Mouse (Mus musculus) heart, adult 8-10 months (tissue): ENCODE data around the gene Fshr. TPM values are rescaled to one million over a fixed set of nuclear protein-coding genes. Genes with fewer than 3 reads are reported as not detected.

Experiments used
- DNase-seq: peaks from one replicate; pipeline ENCODE4 v3.0.0; 2022; ENCODE audit warnings: low spot score
- total RNA-seq, 4 experiments: library from RNA; stranded (reverse); gene quantifications; 2 replicates each; pipeline ENCODE4 v1.2.4; 2022

The Fshr gene
- total RNA-seq, 4 experiments from 2014 or later: not detected

DNA sequence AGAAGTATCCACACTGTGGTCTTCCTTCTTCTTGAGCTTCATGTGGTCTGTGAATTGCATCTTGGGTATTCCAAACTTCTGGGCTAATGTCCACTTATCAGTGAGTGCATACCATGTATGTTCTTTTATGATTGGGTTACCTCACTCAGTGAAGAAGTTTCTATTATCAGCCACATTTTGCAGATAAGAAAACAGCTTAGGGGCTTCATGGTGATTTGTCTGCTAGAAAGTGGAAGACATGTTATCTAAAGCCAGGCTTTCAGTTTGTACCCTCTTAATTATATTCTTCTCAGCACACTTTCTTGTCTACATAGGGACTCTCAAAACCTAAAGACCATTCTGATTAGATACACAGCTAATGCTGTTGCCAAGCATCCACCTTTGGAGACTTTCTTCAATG, 165.8 kb downstream of the Fshr start:
- DNase-seq: no peak

- DNase-seq: no peak
These were observed 167.5 kb downstream of the Fshr start for GRCm38 (mm10) chr17:89032981-89033380.

DNA sequence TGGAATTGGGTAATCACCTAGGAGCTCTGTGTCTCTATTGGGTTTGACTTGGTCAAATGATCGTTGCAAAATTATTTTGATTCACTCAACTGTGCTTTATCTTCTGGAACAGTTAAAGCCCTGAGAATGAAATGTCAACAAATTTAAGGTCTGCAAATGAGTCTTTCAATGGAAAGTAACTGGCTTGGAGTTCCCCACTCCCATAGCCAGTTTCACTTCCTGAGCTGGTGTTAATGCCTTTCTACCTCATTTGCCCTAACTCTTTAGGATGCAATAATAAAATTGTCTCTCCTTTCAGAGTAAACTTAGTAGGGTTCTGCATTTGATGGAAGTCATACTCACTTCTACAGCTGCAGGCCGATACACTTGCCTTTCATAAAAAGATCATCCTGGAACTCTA, 181.0 kb downstream of the Fshr start:
- no peak for DNase-seq

GRCm38 (mm10) chr17:89017002-89017401, 183.5 kb downstream of the Fshr start:
- no peak for DNase-seq

DNA sequence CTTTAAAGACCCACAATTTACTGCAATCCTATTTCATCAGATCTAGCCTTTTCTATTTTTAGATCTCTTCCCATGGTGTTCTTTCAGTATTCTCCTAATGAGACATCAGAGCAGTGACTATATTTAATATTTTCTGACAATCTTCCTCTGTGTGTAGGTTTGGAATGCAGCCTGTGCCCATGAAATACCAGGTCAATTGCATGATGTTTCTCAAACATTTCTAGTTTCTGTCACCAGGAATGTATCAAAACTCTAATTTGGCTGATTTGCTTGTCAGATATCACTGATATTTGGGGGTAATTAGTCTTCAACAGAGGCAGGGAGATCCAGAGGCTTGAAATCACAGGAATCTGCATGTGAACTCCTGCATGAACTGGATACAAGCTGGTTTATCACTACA, 186.8 kb downstream of the Fshr start:
- no peak for DNase-seq

DNA sequence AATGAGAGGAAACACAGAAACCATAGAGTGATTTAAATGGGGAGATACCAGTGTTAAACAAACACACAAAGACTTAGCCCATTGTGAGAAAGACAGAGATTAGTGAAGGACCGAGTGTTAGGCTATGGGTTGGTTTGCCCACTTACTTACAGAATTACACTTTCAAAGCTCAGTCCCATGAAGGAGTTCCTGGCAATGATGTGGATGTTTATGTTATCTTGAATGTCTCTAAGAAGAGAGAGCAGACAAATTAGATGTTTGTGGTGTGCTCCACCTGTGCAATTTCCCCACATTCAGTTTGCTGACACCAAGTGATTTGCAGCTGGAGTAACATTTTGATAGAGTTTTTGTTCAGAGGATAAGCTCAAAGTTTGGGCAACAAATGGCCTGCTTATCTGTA, 191.4 kb downstream of the Fshr start:
- no peak for DNase-seq

DNA sequence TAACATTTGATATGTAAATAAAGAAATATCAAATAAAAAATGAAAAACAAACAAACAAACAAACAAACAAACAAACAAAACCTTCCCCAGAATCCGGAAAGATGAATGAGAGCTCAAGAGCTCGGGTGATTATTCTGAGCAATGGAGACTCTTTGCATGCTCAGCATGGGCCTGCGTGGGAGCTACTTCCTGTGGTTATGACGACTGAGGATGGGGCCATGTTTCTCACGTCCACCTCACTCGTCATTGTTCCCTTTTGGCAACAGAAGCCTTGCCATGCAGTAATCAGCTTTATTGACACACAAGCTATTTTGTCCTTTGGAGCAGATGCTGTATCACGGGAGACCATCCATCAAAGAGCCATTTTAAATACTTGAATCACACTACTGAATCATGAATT, 191.8 kb downstream of the Fshr start:
- DNase-seq: no peak

- no peak for DNase-seq
These were observed 194.5 kb downstream of the Fshr start for GRCm38 (mm10) chr17:89005959-89006358.

- no peak for DNase-seq
These were observed 200.6 kb downstream of the Fshr start for GRCm38 (mm10) chr17:88999907-89000306.

- DNase-seq: no peak
These were observed 202.2 kb downstream of the Fshr start for GRCm38 (mm10) chr17:88998243-88998642.

- no peak for DNase-seq
These were observed 209.2 kb downstream of the Fshr start for GRCm38 (mm10) chr17:88991238-88991637.

DNA sequence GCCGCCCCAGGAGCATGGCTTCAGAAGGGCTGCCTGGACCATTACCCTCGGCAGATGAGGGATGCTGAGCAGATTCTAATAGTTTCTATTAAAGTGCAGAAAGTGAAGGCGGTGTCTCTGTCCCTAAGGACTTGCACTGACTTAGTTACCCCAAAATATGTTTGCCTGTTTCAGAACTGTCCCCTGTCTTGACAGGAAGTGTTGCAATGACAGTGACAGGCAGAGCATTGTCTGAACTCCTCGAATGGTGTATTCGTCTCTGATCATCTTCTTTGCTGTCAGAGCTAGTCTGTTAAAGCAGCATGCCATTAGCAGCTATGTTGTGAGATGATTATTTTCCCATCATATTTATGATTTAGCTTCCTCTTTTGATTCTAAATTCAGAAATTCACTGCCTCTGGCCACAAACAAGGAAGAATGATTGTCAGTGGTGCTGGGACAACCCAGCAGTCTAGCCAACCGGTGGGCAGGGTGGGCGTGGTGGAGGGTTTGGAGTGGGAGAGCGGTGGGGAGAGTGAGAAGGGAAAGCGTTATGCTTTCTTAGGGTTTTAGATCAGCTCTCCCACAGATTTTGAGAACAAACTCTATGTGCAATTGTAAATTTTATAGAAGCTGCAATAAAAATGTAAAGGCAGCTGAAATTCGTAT, 219.6 kb downstream of the Fshr start:
- no peak for DNase-seq

DNA sequence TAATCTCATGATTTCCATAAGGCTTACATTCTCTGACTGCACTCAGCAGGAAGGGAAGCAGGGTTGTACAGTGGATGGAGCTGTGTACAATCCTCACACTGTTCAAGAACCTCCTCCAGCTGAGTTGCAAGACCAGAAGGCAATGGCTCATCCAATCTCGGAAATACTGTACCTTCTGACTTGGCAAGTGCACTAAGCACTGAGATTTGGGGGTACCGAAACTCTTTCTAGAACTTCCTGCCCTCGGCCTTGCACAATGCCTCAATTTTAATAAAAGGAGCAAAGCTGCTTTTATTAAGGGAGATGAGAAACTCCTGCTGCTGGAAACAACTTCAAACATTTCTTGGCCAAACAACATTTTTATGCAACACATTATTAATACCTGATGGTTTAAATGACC, 225.9 kb downstream of the Fshr start:
- DNase-seq: no peak

- no peak for DNase-seq
These were observed 234.4 kb downstream of the Fshr start for GRCm38 (mm10) chr17:88966028-88966427.

- peak; percentile 4 for DNase-seq
These were observed 246.5 kb downstream of the Fshr start for GRCm38 (mm10) chr17:88954011-88954410.

DNA sequence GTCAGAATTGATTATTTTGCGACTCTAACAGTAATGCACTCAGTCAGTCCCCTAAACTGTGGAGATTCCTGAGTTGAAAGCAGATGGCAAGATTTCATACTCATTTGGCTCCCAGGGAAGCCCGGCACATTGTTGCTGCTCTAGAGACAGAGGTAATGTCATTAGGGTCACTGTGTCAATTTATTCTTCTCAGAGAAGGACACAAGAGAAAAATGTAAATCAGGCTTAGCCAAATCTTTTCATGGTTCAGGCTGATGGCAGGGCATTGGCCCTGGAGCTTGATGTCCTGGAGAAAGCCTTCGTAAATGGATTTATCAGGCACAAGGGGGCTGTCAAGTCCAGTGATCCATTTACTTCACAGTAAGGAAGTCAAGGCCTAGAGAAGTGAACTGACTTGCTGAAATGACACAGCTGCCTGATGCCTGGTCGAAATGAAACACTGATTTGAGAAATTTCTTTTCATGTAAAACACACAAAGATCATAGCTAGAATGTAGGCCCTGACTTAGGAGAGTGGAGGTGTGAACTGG, 262.3 kb downstream of the Fshr start:
- no peak for DNase-seq

GRCm38 (mm10) chr17:88937341-88938152, 262.9 kb downstream of the Fshr start:
- no peak for DNase-seq

GRCm38 (mm10) chr17:88936941-88937340, 263.5 kb downstream of the Fshr start:
- no peak for DNase-seq
